Mouse (Mus musculus) forelimb bud, embryonic 11.5 days (tissue): ENCODE data around the gene Cnpy1.

Experiments used
- DNase-seq: peaks from one replicate; pipeline ENCODE4 v3.0.0-alpha.2; 2012; ENCODE audit warnings: low read depth, low spot score

Cnpy1 gene

DNA sequence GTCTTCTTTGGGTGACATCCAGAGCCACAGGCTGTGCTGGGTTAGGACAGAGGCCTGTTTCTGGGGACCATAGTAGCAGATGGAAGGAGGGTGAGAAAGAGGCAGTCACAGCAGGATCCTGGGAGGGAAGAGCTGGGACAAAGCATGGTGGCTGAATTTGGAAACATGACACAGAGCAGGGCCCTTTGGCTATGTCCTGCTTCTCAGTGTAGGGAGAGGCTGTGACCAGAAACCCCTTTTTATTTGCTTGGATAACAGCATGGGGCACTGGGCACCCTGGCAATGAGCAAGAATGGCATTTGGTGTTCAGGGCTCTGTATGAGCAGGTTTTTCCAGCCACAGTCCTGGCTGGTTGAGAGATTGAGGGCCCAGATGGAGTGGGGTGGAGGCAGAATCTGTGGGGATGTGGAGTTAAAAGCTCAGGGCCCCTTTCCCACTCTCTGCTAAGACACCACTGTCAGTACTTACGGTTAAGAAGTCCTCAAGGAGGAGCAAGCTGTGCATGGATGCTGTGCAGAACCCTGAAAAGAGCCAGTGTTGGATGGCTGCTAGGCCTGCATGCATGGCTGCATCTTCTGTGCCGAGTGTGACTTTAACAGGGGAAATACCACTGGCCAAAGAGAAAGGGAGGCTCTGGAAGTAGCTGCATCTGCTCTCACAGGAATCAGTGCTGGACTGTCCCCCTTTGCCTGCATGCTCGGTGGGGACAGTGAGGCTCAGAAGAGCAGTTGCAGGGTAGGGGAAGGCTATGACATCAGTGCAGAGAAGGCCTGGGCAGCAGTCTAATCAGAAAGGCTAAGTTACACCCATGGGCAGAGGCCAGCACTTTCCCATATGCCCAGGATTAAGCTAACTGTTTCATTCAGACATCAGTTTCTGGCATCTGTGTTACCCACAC is 54.2 kb downstream of the Cnpy1 start:
- no peak for DNase-seq

DNA sequence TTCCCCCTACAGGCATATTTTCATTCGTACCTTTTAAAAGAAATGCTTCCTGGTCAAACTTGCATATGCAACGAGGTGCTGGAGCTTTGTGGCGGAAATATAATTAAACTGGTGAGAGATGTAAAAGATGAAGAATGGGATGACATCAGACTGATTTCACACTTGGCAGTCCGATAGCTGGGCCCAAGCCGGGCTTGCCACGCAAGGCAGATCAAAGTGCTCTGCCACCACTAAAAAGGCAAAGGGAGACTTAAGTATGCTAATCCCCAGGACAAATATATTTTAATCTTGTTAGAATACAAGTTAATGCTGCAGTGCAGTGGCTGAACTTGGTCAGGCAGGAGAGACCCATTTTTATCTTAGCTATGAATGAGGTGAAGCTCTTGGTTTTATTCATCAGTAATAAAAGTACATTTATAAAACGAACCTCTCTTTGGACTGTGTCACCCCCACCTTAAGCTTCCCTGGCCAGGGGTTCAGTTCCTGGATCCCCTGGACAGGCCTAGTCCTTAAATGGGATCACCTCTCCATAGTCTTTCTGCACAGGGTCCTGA is 66.3 kb downstream of the Cnpy1 start:
- DNase-seq = no peak

DNA sequence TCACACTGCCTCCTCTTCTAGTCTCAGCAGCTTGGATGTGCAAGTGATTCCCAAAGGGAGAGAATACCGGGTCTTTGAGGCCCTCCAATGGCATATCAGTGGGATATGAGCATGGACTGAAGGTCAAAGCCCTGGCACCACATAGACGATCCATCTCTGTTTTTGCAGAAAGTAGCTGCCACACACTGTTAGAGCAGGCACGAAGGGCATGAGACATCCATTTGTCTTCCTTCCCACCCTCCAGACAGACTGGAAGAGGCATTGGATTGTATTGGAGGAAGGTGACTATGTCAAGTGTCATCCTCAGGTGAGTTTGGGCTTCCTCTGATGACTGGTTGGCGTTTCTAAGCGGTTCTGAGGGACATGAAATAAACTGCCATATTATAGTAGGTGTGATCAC is 67.3 kb downstream of the Cnpy1 start:
- DNase-seq = no peak

DNA sequence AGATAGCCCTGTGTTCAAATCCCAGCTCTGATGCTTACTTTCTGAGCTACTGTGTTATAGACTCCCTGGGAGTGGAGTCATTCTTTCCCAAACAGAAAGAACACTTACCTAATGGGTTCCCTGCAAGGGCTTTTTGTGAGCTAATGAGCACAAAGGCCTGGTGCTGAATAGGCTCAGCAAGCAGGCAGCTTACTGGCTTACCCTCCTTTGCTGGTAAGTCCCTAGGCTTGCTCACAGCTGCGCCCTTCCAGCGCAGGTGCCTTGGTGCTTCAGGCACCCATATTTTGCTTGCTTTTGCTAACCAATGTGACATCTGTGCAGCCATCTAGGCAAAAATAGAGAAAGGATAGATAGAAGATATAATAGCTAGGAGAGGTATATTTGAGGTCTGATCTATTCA is 69.0 kb downstream of the Cnpy1 start:
- no peak for DNase-seq

DNA sequence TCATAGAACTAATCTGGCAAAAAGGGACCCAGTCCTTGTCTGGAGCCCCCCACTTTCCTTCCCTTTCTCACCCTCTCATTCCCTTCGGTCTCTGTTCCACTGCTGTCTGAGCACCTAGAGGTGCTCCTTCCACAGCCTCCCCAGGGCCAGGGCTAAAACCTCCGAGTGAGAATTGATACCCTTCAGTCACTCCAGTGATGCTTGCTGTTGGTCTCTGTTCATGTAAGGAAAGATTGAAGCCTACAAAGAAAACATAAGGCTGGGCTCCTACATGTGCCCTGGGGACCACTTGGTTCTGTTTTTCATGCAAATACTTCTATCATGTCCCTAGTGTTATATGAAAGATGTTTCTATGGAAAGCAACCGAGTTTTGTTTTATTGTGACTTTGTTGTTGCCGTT is 69.6 kb downstream of the Cnpy1 start:
- no peak for DNase-seq

DNA sequence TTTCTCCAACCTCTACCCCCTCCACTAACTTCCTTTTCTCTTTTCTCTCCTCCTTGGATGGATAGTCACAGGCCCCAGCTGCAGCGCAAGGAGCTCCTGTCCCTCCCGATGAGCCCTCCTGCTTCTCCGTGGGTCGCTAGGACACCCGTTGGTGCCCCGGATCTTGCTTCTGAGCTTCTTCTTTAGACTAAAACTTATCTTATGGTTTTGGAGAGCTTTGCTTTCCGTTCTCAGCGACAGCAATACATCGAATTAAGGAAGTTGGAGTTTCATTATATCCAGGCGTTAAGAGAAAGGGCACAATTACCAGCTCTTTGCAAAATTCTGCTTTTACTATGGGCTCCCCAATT is 70.1 kb downstream of the Cnpy1 start:
- DNase-seq = no peak

DNA sequence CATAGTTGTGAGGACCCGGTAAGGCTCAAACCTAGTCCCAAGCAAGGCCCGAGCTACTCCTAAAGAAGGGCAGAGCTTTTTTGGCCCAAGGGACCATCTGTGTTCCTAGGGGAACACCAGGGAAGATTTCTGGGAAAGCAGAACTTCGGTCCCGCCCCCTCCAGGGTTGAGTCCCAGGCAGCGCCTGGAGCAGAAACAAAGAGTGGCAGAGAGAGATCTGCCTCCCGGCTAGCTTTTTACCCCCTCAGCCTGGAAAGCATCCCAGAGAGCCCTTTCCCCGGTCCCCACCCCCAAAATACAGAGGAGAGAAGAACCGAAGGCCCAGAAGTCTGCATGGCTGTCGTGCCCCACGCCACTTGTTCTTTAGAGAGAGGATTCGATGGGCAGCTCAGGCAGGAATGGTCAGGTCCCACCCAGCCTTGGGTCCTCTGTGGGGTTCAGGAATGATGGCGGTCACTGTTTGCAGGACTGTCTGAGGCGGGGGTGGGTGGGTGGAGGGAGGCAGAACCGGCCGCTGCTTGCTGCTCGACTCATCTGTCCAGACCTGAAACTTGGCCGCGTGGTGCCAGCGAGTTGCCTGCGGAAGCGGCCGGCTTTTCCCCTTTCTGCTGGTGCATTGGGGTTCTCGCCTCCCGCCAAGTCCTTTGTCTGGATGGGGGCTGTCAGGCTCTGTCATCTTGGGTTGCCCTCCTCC is 70.6 kb downstream of the Cnpy1 start:
- no peak for DNase-seq

DNA sequence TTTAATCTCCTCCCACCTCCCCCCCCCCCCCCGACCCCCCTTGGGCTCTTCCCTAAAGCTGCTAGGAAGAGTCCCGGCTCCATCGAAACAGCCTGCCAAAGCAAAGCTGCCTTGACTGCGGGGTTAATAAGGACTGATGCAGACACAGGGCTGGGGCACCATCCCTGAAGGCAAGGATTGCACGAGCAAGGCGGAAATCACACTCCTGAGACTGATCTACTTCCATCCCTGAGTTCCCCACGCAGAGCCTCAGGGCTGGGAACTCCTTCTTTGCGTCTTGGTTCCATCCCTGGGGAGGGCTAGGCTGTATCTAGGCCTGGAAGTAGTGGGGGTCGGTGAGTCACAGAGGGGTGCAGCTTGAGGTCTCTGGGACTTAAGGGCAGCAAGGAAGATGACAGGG is 71.5 kb downstream of the Cnpy1 start:
- no peak for DNase-seq

DNA sequence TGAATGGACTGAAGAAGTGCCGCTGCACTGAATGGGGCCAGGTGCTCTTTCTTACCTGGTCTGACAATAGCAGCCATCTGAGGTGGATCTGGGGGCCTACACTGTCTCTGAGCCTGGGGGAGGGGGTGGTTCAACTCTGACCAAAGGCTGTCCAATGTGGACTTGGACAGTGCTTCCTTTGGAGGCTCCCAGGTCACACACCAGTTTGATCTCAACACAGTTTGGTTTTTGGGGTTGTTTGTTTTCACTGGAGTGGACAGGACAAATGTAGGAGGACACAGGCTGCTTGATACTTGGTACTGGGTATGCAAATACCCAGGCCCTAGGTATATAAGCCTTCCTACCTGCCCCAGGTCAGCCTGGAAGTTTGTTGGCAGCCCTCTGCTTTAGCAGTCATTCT is 71.9 kb downstream of the Cnpy1 start:
- DNase-seq = no peak

DNA sequence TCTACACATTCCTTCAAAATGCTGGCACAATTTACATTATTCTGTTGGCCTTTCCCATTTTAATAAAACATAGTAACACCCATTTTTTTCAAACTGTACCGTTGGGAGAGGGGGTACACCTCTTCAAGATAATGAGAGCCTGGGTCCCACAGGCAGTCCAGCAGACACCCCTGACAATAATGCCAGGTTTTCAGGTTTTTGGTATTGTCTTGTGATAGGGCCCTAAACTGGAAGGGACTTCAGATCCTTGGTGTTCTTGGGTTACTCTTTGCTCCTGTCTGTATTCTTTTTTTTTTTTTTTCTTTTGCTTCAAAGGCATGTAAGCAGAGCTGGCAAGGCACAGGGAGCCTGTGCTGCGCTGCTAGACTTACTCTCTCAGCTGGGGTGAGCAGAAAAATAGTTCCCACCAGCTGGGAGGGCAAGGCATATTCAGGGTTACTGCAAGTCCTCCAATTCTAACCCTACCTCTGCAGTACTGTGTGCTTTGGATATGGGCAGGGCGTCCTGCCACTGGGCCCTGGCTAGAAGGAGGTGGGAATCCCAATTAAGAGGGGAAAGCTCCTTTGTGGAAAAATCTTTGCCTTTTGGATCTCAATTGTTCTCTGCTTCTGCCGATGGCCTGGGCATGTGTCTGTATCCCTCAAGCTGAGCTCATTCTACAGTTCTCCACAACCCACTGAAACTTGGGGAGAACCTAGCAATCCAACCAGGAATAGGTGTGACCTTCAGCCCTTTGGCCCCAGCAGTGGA is 72.5 kb downstream of the Cnpy1 start:
- DNase-seq = no peak

DNA sequence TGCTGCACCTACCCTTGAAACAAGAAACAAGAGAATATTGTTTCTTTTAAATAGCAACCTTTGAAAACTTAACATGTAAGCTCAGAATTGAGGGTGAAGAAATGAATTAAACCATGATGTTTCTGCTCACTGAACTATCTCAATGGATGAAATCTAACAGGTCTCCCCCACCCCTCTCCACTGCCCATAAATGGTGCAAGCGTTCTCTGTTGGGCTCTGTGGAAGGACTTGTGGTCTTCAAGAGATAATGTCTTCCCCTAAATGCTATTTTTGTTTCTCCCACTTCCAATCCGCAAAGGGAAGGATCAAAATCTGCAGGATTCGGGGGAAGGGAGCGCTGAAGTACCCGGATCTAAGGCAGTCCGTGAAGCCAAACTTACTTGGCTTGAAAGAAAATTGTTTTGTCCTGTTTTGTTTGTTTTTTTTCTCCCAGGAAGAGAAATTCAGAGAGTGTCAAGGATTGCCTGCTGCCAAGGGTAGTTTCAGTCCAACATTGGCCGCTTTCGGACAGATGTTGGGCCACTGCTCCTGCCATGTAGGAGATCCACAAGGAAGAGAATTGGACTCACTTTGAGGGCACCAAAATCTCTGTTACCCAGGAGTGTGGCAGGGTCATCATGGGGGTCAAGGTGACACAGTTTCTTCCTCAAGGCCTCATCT is 73.2 kb downstream of the Cnpy1 start:
- DNase-seq = no peak

DNA sequence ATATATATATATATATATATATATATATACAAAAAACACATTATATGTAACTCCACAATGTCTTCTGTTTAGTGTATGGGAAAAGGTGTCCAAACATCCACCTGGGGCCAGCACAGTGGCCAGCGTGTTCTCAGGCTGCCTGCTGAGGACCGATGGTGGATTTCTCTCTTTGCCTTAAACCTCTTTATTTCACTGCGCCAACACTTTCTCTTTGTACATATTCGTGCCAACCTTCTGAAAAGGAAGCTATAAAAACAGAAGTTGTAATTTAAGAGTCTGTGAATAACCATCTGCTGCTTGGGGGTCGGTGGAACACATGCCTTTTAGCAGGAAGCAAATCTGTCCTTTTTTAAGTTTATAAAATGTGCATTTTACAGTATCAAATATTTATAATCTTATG is 73.9 kb downstream of the Cnpy1 start:
- no peak for DNase-seq

DNA sequence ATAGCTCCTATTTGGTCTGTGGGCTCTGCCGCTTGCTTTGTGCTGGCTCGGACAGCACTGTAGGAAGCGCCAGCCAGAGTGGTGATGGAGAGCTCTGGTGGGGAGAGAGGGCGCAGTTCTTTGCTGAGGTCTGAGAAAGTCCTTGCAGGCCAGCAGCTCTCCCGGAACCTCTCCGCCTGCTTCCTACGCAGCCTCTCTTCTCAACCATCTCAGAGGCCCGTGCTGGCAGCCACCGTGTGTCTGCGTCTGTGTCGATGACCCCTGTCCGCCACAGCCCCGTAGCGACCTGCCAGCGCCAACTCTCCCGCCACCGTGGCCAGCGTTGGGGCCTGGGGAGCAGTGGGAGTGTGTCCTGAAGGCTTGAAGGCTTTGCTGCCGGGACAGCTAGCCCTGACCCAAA is 74.7 kb downstream of the Cnpy1 start:
- no peak for DNase-seq

DNA sequence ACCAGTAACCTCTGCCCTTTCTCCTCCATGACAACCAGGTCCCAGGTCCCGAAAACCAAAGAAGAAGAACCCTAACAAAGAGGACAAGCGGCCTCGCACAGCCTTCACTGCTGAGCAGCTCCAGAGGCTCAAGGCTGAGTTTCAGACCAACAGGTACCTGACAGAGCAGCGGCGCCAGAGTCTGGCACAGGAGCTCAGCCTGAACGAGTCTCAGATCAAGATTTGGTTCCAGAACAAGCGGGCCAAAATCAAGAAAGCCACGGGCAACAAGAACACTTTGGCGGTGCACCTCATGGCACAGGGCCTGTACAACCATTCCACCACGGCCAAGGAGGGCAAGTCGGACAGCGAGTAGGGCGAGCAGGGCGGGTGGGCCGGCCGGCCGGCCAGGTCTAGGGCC is 75.5 kb downstream of the Cnpy1 start:
- DNase-seq = no peak

DNA sequence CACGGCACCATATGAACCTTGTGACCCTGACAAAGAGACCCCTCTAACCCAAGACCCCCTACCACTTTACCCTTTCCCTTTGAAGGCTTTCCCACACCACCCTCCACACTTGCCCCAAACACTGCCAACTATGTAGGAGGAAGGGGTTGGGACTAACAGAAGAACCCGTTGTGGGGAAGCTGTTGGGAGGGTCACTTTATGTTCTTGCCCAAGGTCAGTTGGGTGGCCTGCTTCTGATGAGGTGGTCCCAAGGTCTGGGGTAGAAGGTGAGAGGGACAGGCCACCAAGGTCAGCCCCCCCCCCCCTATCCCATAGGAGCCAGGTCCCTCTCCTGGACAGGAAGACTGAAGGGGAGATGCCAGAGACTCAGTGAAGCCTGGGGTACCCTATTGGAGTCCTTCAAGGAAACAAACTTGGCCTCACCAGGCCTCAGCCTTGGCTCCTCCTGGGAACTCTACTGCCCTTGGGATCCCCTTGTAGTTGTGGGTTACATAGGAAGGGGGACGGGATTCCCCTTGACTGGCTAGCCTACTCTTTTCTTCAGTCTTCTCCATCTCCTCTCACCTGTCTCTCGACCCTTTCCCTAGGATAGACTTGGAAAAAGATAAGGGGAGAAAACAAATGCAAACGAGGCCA is 76.3 kb downstream of the Cnpy1 start:
- no peak for DNase-seq

DNA sequence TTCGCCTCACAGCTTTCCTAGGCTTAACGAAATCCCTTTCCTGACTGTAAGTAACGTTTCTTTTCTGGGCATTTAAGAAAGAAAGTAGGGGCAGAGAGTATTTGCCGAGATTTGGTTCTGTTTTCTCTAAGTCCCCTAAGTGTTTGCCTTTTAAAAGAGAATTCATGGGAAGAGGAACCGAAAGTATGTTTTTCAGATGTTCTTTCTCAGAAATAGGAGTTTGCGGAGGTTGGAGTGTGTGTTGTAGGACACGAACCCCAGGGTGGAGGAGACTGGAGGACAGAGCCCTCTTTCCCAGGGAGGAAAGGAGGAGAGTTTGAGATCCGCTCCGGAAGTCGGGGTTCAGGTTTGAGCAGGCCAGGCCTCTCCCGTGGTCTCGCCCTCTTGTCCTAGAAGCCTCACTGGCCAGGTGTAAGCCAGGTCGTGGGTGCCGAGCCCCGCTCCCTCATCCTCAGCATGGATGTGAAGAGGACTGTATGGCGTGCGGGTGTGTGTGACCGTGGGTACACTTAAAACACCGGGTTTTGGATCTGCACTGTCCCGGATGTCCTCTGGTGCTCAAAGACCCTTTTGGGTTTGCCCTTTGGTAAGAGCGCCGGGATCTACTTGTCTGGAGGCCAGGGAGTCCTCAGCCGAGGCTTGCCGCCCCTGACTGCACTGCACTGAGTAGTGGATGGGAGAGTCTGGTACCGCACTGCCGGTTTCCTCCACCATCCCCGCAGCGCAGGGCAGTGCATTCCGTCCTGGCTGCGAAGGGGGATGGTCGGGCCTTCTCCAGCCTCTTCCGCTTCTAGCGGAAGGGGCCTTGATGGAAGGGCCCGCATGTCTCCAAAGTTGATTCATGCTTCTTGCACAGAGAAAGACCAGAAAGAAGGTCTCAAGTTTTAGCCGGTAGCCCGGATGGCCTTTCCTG is 77.1 kb downstream of the Cnpy1 start:
- DNase-seq = no peak

DNA sequence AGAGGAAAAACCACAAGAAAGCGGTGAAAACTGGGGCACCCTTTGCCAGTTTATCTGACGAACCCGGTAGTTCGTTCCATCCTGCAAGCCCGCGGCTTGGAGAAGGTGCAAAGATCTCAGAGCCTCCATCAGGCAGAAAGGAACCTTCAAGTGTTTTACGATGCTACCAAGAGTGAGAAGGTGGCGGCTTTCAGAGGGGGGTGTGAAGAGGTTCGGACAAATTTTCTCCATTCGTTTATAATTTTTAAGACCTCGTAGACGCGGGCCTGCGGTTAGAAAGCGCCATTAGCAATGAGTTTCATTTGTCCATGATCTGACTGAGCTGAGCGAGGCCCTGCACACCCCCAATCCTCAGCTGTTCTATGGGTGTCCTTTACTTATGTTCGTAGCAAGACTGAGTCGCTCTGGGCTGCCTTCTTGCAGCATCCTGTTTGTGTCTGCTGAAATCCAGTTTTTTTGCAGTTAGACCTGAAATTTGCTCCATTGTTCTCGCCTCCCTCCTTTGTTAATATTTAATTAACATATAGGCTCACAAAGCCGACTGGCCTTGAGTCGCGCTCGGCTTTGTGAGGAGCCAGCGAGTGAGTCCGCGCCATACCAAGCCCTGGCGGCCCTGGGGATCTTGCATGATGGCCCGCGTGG is 77.9 kb downstream of the Cnpy1 start:
- DNase-seq = no peak

DNA sequence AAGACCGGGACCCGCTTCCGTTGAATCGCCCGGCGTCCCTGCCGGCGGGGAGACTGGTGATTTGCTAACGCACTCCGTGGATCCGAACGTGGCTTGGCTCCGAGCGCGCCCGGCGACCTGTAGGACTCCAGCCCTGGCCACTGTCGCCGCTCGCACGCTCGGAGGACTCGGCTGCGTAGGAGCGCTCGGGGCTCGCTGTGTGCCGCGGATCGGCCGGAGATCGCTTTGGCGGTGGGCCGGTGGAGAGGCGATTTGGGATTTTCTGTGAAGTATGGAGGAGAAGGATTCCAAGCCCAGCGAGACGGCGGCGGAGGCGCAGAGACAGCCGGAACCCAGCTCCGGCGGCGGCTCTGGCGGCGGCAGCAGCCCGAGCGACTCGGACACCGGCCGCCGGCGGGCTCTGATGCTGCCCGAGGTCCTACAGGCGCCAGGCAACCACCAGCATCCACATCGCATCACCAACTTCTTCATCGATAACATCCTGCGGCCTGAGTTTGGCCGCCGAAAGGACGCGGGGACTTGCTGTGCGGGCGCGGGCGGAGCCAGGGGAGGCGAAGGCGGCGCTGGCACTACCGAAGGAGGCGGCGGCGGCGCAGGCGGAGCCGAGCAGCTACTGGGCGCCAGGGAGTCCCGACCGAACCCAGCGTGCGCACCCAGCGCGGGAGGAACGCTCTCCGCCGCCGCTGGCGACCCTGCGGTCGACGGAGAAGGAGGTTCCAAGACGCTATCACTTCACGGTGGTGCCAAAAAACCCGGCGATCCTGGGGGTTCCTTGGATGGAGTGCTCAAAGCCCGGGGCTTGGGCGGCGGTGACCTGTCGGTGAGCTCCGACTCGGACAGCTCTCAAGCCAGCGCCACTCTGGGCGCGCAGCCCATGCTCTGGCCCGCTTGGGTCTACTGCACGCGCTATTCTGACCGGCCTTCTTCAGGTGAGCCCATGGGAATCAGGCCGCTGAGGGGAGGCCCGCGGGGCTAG is 79.1 kb downstream of the Cnpy1 start:
- no peak for DNase-seq
